Mouse (Mus musculus) lung, postnatal 0 days (tissue): Measurements from ENCODE around the gene Celf2. TPM values are rescaled to one million over a fixed set of nuclear protein-coding genes. Genes with fewer than 3 reads are reported as not detected.

ENCODE experiments used
- ATAC-seq: fragments of 200-750 bp; cut with Nextera tagmentation; 2 replicates; pipeline ENCODE4 v1.8.0; 2017; ENCODE audit warnings: moderate library complexity
- DNase-seq: peaks from one replicate; pipeline ENCODE4 v3.0.0-alpha.2; 2016; ENCODE audit warnings: low spot score
- H3K27ac ChIP-seq: fragments of 300-500 bp; sonication (generic); 2 replicates; pipeline ENCODE4 v1.5.1; 2014; ENCODE audit warnings: antibody characterized with exemption, mild to moderate bottlenecking, low read length, mixed read lengths
- H3K27me3 ChIP-seq: fragments of 300-500 bp; sonication (generic); replicated peaks from 2 replicates; pipeline ENCODE4 v1.6.1; 2014; ENCODE audit warnings: low read length, mixed read lengths; ENCODE audit not compliant: insufficient read depth
- H3K36me3 ChIP-seq: fragments of 300-500 bp; sonication (generic); 2 replicates; pipeline ENCODE4 v1.6.1; 2014; ENCODE audit warnings: low read length, mixed read lengths; ENCODE audit not compliant: insufficient read depth
- H3K4me1 ChIP-seq: fragments of 300-500 bp; sonication (generic); 2 replicates; pipeline ENCODE4 v1.6.1; 2014; ENCODE audit warnings: antibody characterized with exemption, low read depth, low read length, mixed read lengths; ENCODE audit not compliant: insufficient read depth
- H3K4me2 ChIP-seq: fragments of 300-500 bp; sonication (generic); replicated peaks from 2 replicates; pipeline ENCODE4 v1.6.1; 2014; ENCODE audit warnings: low read depth, mild to moderate bottlenecking, low read length, moderate library complexity, mixed read lengths
- H3K4me3 ChIP-seq: fragments of 300-500 bp; sonication (generic); 2 replicates; pipeline ENCODE4 v1.5.1; 2014; ENCODE audit warnings: low read depth, low read length
- H3K9ac ChIP-seq: fragments of 300-500 bp; sonication (generic); replicated peaks from 2 replicates; pipeline ENCODE4 v1.6.1; 2014; ENCODE audit warnings: low read depth, mild to moderate bottlenecking
- H3K9me3 ChIP-seq: fragments of 300-500 bp; sonication (generic); 2 replicates; pipeline ENCODE4 v1.6.1; 2016; ENCODE audit warnings: low read length, mixed read lengths
- CTCF ChIP-seq: IDR thresholded peaks from 2 replicates; pipeline ENCODE4 v1.5.1; 2016; ENCODE audit warnings: antibody characterized with exemption, mild to moderate bottlenecking
- EP300 ChIP-seq: IDR thresholded peaks from 2 replicates; pipeline ENCODE4 v1.6.1; 2016; ENCODE audit warnings: antibody characterized with exemption, mild to moderate bottlenecking, control low read depth
- WGBS: fragments of 180-500 bp; shearing (Covaris S2); extraction: QIAGEN DNeasy Blood & Tissue Kit; methylation state at CpG from one replicate; pipeline ENCODE4 v1.1.7; 2014; 5-methylcytosine and 5-hydroxymethylcytosine counted together
- polyA plus RNA-seq: library from polyadenylated mRNA; unstranded; fragments of >200 nt; fragmentation: Nextera tagmentation; extraction: Ambion mirVana; gene quantifications from 2 replicates; pipeline ENCODE4 v1.2.1, GENCODE M21; 2015

The Celf2 gene
- polyA plus RNA-seq, 1 experiment from 2014 or later = 49.6 TPM

GRCm38 (mm10) chr2:6637147-6637546 lies 872.2 kb downstream of the Celf2 start:
- Histone ChIP-seq H3K4me3 (no peak overlapping the region), H3K36me3 (no peaks in the 10 kb centered on the region), H3K27ac (no peak overlapping the region), H3K4me1 (no peaks in the 10 kb centered on the region), H3K4me2 (no peak overlapping the region), H3K9ac (no peak overlapping the region), H3K9me3 (no peaks in the 10 kb centered on the region), H3K27me3 (no peaks in the 10 kb centered on the region)
- WGBS = 70% methylated on average over 2 of the region's 2 CpGs
- DNase-seq = no peak
- TF ChIP-seq CTCF = no peak
- no peak for TF ChIP-seq EP300
- no peak for ATAC-seq

GRCm38 (mm10) chr2:6634899-6635298 lies 874.5 kb downstream of the Celf2 start:
- TF ChIP-seq EP300 = no peak
- Histone ChIP-seq H3K27ac (no peak overlapping the region), H3K4me3 (no peak overlapping the region), H3K4me1 (no peaks in the 10 kb centered on the region), H3K36me3 (no peaks in the 10 kb centered on the region), H3K4me2 (no peak overlapping the region), H3K27me3 (no peaks in the 10 kb centered on the region), H3K9ac (no peak overlapping the region), H3K9me3 (no peaks in the 10 kb centered on the region)
- WGBS = 87% methylated on average over 6 of the region's 6 CpGs
- ATAC-seq (no peak), DNase-seq (no peak)

GRCm38 (mm10) chr2:6633115-6633514 lies 876.2 kb downstream of the Celf2 start:
- Histone ChIP-seq H3K4me2 (no peak overlapping the region), H3K4me1 (no peaks in the 10 kb centered on the region), H3K36me3 (no peaks in the 10 kb centered on the region), H3K27ac (no peak overlapping the region), H3K9ac (no peak overlapping the region), H3K4me3 (no peak overlapping the region), H3K27me3 (no peaks in the 10 kb centered on the region), H3K9me3 (no peaks in the 10 kb centered on the region)
- DNase-seq (no peak), ATAC-seq (no peak)
- WGBS = 88% methylated on average over 1 of the region's 1 CpGs
- TF ChIP-seq EP300 = no peak
- no peak for TF ChIP-seq CTCF

GRCm38 (mm10) chr2:6623802-6624201 lies 885.6 kb downstream of the Celf2 start:
- Histone ChIP-seq H3K36me3 (no peaks in the 10 kb centered on the region), H3K27me3 (no peaks in the 10 kb centered on the region), H3K4me3 (no peak overlapping the region), H3K27ac (no peak overlapping the region), H3K4me1 (no peaks in the 10 kb centered on the region), H3K4me2 (no peak overlapping the region), H3K9ac (no peak overlapping the region), H3K9me3 (no peaks in the 10 kb centered on the region)
- no peak for TF ChIP-seq CTCF
- TF ChIP-seq EP300 = no peak
- ATAC-seq (no peak), DNase-seq (no peak)
- WGBS = 57% methylated on average over 4 of the region's 4 CpGs

- ATAC-seq (no peak), DNase-seq (no peak)
- Histone ChIP-seq H3K36me3 (no peaks in the 10 kb centered on the region), H3K27ac (no peak overlapping the region), H3K4me2 (no peak overlapping the region), H3K27me3 (no peaks in the 10 kb centered on the region), H3K9ac (no peak overlapping the region), H3K4me1 (no peaks in the 10 kb centered on the region), H3K4me3 (no peak overlapping the region), H3K9me3 (no peaks in the 10 kb centered on the region)
- 66% methylated on average over 5 of the region's 5 CpGs for WGBS
- no peak for TF ChIP-seq EP300
- no peak for TF ChIP-seq CTCF
Observed at GRCm38 (mm10) chr2:6622082-6622481, 887.3 kb downstream of the Celf2 start.

GRCm38 (mm10) chr2:6618856-6619255 lies 890.5 kb downstream of the Celf2 start:
- no peak overlapping the region for H3K4me2 ChIP-seq
- no peak overlapping the region for H3K4me3 ChIP-seq
- 0 out of 2 replicates have a peak, but pooled peaks cover 3% of the 10 kb centered on the region for H3K36me3 ChIP-seq
- H3K9me3 ChIP-seq = no peaks in the 10 kb centered on the region
- DNase-seq = no peak
- no peak overlapping the region for H3K9ac ChIP-seq
- H3K27ac ChIP-seq = no peak overlapping the region
- ATAC-seq = no peak
- no peaks in the 10 kb centered on the region for H3K4me1 ChIP-seq
- 81% methylated on average over 3 of the region's 3 CpGs for WGBS
- TF ChIP-seq EP300 = no peak
- no peak for TF ChIP-seq CTCF
- no peaks in the 10 kb centered on the region for H3K27me3 ChIP-seq

- no peak overlapping the region for H3K4me2 ChIP-seq
- 93% methylated on average over 1 of the region's 1 CpGs for WGBS
- no peaks in the 10 kb centered on the region for H3K27me3 ChIP-seq
- 0 out of 2 replicates have a peak, but pooled peaks cover 3% of the 10 kb centered on the region for H3K36me3 ChIP-seq
- ATAC-seq (no peak), DNase-seq (no peak)
- H3K27ac ChIP-seq = no peak overlapping the region
- no peaks in the 10 kb centered on the region for H3K4me1 ChIP-seq
- H3K9me3 ChIP-seq = no peaks in the 10 kb centered on the region
- no peak overlapping the region for H3K4me3 ChIP-seq
- TF ChIP-seq CTCF = no peak
- no peak for TF ChIP-seq EP300
- no peak overlapping the region for H3K9ac ChIP-seq
Observed at GRCm38 (mm10) chr2:6618450-6618849, 890.9 kb downstream of the Celf2 start.
